Mouse (Mus musculus): ENCODE measurements around the gene Slc12a1.

Slc12a1 gene

DNA sequence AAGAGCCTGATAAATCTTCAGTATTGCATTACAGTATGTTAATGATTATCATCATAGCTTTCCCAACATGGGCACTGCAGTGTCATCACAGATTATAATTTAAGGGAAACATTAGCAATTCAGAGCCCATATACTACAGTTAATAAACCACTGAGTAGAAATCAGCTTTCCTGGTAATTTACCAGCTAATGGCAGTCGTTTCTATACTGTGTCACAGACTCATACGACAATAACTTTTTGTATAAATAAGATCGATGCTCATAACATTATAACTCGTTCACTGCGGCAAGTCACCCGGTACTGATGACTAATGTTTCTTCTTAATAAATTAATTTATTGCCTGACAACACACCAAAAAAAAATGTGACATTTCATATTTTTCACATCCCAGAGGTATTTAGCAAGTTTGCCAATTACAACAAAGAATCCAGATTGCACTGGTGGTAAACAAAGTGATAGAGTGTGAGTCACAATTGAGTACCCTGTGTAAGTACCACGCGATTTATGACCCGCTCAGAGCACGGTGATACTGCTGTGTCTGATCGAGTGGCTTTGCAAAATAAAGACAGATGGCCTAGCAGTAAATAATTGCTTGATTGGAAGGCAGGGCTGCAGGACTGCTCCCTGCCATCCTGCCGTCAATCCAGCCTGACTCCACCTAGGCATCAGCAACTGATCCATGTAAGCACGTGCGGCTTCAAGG, 56.7 kb downstream of the Slc12a1 start:
- DNase-seq (ENCODE audit: low read depth, low spot score) = peak; percentile 65

DNA sequence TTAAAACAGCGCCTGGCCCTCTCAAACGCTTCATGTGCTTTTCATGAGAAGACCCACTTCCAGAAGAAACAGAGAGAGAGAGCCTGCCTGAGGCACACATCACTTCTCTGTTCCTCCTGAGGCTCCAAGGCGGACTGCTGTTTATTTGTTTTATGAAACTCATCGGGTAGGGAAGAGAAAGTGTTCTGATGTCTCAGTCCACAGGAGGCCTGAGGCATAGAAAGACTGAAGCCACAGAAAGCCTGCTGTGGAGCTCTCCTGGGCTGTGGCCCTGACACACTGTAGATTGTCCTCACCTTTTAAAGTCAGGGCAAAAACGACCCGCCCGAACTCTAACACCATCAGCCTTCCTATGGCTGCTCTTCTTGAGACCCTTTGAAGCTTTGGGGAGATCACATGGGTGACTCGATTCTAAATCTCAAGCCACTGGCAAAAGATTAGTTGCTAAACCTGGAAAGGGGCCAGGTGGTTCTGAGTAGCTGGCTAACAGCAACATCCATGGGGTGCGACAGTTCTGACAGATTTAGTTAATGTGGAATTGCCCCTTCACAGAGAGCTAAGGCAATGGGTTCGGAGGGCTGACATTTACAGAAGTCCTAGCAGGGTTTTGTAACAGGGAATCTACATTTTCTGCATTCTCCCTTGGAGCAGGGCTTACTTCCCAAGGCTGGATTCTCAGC, 59.7 kb downstream of the Slc12a1 start:
- peak; percentile 34 for DNase-seq (ENCODE audit: low read depth, low spot score)

DNA sequence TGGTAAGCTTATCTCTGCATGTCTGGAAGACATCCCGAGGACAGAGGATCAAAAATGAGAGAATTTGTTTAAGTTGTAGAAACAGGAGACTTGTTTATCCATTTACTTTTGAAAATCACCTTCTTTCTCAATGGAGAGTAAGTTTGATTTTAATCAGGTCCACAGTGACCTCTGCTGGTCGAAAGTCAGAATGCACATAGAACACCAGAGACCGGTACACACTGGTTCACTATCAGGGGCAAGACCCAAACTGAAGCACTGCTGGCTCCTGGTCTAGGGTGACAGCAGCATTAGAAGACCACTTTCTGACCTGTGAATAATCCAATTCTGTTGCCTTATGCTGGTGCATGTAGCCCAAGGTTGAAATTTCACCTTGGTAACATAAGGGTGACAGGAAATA, 62.3 kb downstream of the Slc12a1 start:
- DNase-seq (ENCODE audit: low read depth, low spot score) = peak; percentile 93

DNA sequence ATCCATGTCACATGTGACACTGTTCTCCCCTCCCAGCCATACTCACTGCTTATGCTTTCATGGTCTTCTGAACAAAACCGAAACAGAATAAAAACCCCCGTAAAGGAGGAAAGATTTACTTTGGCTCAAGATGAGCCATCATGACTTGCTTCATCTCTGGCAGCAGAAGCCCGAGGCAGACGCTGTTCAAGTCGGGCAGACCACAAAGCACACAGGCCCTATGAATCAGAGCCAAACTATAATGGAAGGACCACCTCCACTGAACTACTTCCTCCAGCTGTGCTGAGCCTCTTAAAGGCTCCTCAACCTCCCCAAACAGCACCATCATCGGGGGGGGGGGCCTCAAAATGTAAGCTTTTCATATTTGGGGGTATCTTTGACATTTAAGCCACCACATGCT, 65.0 kb downstream of the Slc12a1 start:
- peak; percentile 54 for DNase-seq (ENCODE audit: low read depth, low spot score)

DNA sequence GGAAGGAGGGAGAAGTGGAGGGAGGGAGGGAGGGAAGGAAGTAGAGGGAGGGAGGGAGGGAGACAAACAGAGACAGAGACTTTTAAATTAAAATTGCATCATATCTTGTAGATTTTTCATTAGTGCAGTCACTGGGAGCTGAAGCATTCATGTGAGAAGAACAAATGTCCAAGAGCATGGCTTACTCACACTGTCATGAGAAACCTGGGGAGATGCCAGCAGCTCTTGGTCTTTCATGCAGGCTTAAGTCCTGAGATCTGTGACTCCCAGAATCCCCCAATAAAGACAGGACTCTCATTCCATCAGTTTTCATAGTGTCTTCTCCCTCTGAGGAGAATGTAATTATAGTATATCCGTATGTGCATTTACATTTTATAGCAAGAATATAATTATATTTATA, 66.3 kb downstream of the Slc12a1 start:
- DNase-seq (ENCODE audit: low read depth, low spot score) = peak; percentile 67

DNA sequence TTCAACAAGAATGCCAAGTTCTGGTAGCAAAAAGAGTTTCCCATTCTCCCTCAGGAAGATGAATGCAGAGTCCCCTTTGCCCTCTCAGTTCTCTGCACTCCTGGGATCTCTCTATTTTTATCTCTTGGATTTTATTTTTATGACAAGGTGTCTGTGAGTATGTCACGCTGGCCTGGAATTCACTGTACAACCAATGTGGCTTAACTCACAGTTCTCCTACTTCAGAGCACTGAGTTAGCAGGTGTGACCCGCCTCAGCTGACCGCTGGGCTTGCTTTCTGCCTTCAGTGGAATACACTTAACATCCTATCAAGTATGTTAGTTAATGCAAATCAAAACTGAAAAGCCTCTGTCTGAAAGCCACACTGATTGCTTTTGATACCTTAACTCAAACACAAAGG, 67.0 kb downstream of the Slc12a1 start:
- no peak for DNase-seq (ENCODE audit: low read depth, low spot score)

DNA sequence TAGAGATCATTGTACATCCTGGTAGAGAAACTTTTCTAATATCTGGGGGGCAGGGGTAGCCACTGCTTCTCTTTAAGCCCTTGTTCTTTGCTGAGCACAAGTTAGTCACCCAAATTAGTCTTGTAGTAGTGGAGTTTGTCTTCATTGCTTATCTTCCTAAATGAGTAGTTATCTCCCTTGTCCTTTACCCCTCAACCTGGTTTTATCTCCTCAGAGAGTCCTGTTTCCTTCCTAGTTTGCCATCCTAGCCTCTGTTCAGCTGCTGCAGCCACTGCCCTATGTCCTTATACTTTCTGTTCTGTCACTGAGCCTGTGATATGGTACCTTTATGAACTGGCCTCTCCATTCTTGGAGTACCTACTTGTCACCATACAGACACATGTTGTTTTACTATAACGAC, 69.4 kb downstream of the Slc12a1 start:
- DNase-seq (ENCODE audit: low read depth, low spot score) = no peak

DNA sequence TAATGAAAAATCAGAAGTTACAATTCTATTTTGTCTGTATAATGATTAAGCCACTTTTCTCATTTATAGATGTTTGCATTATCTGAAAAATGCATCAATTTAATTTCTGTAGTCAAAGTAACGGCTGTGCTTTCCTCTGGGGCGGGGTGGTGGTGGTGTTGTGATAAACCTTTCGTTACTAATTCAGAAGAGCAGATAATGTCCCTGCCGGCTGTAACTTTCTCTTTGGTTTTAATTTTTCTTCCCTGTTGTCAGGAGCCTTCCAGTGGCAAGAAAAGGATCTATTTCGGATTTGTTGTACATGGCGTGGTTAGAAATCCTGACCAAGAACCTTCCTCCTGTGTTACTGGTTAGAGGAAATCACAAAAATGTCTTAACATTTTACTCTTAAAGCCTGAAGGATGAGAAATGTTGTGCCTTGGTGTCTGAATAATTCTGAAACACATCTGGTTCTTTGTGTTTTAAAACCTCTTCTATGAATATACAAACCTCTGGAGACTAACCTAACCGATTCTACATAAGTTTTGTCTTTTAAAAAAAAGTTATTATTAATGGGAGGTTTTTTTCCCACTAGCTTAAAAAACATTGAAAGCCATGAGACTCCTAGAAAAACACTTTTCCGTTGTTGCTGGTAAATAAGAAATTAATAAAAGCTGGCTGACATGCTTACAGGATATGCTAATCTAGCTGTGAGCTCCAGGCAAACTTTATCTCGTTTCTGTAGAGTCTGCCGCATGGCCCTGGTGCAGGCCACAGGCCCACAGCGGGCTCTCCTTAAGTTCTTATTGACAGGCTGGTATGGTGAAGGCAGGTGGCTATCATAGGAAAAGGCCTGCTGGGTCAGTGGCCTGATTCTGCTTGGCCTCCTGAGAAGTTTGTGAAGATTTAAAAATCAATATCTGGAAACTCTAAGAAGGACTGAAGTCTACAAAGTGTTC, 76.4 kb downstream of the Slc12a1 start:
- no peak for DNase-seq (ENCODE audit: low read depth, low spot score)

DNA sequence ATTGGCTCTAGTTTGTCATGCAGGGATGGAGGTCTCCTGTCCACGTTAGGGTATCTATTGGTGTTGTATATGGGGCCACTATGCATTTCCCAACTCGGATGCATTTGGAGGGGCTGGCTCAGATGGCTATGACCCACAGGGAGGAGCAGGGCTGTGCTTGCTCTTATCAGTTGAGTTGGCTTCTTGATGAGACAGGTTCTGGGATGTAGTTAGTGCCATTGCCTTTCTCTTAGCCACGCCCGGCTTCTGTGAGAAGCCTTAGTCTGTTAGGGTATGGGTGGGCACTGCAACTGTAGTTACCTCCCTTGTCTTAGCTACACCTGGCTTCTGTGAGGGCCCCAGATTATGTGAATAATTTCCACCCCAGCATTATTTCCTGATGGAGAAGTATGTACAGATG, 79.9 kb downstream of the Slc12a1 start:
- DNase-seq (ENCODE audit: low read depth, low spot score) = no peak

DNA sequence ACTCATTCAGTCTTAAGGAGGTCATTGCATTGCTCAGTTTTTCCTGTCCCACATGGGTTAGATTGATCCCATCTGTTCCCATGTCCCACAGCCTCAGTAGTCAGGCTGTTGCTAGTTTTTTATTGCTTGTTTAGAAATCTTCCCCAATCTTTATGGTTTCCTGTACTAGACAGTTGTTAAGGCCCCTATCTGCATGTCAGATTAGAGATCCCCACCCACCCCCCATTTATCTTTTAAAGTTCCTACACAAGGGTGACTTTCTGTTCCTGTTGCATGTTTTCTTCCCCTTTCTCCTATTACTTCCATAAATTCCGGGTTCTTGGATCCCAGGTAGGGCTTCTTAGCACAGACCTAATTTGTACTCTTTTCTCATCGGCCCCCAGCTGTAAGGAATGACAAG, 81.2 kb downstream of the Slc12a1 start:
- no peak for DNase-seq (ENCODE audit: low read depth, low spot score)

DNA sequence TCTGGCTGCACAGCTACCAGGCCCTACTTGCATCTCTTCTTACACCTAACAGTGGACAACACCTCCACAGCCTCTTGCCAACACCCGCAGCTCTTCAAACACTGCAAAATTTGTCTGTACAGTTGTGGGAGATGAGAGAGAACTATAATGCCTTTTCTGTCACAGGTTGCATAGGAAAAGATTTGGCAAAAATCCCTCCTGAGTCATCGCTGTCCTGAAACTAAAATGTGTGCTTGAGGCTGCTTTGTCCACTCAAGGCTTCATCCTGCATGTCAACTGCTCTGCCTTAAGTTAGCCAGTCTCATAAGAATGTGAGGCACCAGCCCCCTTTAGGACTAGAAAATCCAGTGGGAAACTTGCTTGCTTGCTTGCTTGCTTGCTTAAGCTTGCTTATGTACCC, 81.7 kb downstream of the Slc12a1 start:
- peak; percentile 71 for DNase-seq (ENCODE audit: low read depth, low spot score)

DNA sequence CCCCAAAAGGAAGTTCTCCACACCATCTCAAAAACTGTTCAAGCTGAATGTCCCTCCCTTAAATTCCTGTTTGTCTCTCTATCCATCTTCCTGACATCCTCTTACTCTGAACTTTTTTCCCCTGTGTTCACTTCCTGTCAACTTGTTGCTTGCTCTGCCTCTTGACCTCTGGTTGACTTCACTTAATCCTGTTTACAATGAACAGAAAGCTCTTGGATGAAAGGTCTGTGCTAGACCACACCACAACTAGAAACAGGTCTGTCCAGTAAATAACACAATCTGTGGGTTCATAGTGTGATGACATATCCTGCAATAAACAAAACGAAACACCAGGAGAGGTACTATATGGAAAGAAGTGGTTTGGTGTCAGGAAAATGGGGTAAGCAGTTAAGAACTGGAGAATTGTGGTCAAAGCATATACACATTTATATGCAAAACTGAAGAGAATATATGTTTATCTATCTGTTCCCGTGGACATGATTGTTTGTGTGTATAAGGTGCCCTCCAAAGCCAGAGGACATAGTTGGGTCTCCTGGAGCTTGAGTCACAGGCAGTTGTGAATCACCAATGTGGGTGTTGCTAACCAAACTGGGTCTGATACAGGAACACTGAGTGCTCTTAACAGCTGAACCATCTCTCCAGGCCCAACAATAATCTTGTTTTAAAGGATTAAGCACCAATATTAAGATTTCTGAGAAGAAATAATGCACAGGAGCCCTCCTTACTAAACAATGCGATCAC, 93.4 kb downstream of the Slc12a1 start:
- DNase-seq (ENCODE audit: low read depth, low spot score) = peak; percentile 81

DNA sequence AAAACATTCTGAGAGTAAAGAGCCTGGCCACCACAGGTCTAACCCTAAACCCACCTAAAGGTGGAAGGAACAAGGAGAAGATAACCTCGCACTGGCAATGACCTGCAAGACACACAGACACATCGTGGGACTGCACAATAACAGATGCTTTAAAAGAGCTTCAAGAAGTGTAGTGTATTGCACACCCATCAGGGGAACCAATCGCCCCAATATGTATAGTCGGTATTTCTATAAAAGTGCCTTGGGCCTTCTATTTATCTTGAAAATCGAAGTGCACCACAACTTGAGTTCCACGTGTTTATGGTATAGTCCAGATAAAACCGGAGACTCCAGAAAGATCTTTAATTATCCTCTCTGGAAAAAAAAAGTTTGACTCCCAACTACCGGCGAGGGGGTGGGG, 94.4 kb downstream of the Slc12a1 start:
- DNase-seq (ENCODE audit: low read depth, low spot score) = peak; percentile 45

DNA sequence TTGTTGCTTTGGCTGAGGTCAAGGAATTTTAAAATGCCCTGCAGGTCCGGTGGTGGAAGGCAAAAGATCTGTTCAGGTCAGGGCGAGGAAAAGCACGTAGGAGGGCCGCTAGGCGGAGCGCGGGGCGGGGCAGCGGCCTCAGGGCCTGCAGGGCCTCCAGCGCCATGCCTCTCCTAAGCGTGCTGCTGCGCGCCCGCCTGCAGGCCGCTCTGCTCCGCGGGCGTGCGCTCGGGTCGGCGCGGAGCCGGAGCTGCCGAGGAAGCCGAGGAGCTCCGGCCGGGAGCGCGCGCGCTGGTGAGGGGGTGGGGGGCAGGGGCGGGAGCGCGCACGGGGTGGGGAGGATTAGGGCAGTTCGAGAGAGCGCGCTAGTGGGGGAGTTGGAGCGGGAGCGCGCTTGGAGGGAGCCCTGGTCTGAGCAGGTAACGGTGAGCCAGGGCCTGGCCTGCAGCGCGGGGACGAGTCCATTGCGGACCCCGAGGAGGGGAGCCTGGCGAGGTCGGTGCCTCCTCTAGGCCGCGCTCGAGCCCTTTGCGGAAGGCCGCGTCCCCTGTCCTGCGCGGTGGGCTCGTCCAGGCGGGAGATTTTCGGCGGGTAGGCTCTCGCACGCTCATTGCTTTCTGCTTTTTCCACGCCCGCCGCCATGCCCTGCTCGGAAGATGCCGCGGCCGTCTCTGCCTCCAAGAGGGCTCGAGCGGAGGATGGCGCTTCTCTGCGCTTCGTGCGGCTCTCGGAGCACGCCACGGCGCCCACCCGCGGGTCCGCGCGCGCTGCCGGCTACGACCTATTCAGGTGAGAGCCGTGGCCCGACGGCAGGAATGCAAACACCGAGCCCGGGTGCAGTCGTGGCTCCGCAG, 95.0 kb downstream of the Slc12a1 start, which contains the start of gene Dut:
Gene Dut (plus strand): TSS at position 83 of the 854 bp plus-strand sequence.
- peak; percentile 96 for DNase-seq (ENCODE audit: low read depth, low spot score)

DNA sequence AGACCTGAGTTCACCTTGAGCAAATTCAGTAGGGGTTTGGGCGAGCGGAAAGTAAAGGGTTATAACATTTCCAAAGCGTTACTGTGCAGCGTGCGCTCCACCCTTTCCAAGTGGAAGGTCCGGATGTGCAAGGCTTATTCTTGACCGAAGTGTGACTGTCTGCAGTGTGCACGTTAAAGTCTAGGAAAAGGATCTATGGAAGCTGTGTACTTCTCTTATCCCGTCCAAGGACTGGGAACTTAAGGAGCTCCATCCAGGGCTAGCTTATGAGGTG, 95.6 kb downstream of the Slc12a1 start:
- peak; percentile 65 for DNase-seq (ENCODE audit: low read depth, low spot score)

DNA sequence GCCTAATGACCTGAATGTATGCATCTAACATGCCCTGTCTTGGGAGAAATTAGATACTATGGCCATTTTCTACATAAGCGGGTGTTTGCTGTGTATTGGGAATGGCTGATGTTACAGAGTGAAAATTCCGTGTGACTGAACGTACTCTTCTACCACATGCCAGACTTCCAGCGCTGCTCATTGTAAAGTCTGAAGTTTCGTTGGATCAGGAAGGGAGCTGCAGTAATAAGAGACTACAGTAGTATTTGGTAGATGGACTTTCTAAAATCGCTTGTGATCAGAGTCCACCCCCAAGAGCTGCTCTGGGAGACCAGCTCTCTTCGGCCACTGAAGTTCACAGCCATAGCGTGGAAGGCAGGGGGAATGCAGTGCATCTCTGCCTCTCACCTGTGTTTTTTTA, 96.0 kb downstream of the Slc12a1 start:
- DNase-seq (ENCODE audit: low read depth, low spot score) = no peak

DNA sequence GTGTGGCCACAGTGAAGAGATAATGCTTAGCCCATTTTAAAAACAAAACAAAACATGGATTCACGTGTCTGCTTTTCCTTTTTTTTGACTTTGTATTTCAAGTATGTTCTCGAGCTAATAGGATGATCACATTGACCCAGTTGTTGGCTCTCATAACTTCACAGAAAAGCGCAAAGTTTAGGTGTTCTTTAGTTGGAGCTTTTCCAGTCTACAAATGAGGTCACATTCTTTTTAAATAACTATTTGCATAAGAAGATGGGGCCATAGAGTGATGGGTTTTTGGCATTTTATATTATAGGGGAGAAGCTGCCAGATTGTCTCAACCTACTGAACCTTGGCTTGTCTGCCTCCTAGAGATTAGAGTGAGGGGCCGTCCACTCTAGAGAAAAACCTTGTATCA, 97.0 kb downstream of the Slc12a1 start:
- DNase-seq (ENCODE audit: low read depth, low spot score) = no peak

DNA sequence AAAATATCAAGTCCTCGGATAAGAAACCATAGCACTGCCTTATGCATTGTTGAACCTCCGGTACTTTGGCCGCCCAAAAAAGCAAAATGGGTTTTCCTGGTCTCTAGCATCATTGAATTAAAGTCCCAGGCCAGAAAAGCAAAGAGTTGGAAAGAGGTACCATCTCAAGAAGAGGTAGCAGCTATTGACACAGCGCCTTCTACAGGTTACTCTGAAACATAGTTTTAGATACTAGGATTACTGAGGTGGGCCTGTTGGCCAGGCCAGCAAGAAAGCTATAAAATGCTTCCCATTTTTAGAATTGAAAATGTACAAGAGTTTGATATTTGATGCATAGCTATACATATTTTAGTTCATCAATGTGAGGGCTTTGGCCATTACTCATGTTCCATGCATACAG, 97.6 kb downstream of the Slc12a1 start:
- peak; percentile 56 for DNase-seq (ENCODE audit: low read depth, low spot score)

DNA sequence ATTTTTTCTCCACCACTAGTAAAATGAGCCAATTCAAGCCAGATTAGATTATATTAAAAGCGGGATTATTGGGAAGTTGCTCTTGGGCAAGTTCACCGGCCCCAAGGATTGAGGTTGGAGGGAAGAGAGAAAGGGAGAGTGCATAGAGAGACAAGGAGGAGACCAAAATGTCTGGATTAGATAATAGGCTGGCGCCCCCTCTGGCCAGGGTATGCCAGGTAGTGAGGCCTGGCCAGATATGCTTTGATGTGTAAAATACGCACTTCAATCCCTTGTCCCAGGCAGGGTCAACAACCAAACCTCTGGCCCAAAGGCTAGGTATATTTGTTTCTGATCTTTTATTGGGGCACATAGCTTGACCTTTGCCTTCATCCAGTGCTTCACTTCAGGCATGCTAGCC, 99.5 kb downstream of the Slc12a1 start:
- no peak for DNase-seq (ENCODE audit: low read depth, low spot score)

DNA sequence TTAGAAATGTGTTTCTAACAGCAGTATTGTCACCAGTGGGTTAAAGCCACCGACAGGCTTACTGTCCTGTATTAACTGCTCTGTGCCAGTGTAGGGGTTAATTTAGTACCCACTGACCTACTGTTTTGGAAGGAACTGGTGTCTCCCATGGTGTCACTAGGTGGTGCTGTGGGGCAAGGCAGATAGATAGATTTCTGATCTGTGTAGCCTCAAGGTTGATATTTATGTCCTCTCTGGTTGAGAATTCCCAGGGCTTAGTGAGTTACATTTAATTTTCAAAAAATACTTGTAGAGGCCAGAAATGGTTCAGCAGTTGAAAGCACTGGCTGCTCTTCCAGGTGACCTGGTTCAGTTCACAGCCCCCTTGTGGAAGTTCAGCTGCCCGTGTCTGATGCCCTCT, 100.0 kb downstream of the Slc12a1 start:
- peak; percentile 80 for DNase-seq (ENCODE audit: low read depth, low spot score)

DNA sequence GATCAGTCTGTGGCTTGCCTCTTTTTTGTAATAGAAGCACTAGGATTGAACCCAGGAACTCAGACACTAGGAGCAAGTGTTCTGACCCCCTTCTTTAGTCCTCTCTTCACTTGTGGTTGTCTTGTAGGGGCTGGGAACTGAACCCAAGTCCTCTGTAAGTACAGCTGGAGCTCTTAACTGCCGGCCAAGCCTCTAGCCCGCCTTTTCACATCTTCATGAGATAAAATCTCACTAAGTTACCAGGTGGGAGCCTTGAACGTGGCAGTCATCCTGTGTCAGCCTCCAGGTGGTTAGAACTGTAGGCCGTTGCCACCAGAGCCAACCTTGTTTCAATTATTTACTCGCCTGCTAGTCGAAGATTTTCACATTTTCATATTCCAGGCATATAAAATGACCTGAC, 101.4 kb downstream of the Slc12a1 start:
- no peak for DNase-seq (ENCODE audit: low read depth, low spot score)

Data from 3T3-L1 (cell line).